Mouse (Mus musculus) kidney, postnatal 4 days (tissue): ENCODE measurements around the gene Nacad.

ENCODE experiments used
- DNase-seq, 2 experiments: peaks; one replicate each; pipeline ENCODE4 v3.0.0; 2021; ENCODE audit warnings: mixed read lengths in 2 of 2

Gene Nacad

GRCm38 (mm10) chr11:6579361-6579760 is 26.5 kb downstream of the Nacad start:
- DNase-seq: no peak

GRCm38 (mm10) chr11:6576151-6576550 is 29.7 kb downstream of the Nacad start:
- no peak for DNase-seq

- DNase-seq: no peak
These were observed 36.5 kb downstream of the Nacad start for GRCm38 (mm10) chr11:6569410-6569777.

DNA sequence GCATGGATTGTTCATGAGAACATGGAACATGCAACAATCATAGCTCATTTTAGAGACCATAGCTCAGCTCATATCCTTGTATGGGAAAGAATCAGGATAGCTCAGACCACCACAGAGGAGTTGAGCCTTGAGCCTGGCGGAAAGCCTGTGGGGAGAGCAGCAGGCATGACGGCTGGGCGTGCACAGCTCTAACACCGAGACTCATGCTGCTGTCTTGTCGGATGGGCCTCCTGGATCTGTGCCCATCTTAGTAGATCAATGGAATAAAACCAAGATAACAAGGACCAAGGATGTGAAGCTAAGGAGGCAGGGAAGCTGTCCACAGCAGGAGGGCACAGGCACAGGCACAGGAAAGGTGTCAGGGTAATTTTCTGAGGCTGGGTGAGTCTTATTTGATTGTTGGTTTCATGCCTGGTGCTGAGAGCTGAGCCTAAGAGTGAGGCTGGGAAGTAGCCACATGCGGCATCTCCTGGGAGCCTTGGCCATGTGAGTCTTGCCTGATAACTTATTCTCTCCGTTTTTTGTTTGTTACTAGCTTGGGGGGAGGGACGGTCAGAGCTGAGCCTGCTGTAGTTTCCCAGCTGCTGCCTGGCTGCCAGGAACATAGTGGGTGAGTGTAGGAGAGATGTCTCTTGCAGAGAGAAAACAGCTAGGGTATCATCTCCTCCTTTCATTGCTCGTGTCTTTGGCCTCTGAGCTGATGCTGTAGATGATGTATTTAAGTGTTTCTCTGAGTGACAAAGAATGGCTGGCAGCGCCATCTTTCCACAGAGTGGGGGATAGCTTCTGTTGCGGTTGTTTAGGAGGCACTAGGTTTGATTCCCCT is 37.1 kb downstream of the Nacad start:
- DNase-seq: peak; percentile 35 to 48

- DNase-seq: no peak
These were observed 37.9 kb downstream of the Nacad start for GRCm38 (mm10) chr11:6567951-6568350.

GRCm38 (mm10) chr11:6566496-6566895 is 39.4 kb downstream of the Nacad start:
- DNase-seq: no peak

GRCm38 (mm10) chr11:6563201-6563600 is 42.7 kb downstream of the Nacad start:
- DNase-seq: no peak

GRCm38 (mm10) chr11:6562359-6562758 is 43.5 kb downstream of the Nacad start:
- peak; percentile 14 to 19 for DNase-seq

- peak; percentile 20 to 39 for DNase-seq
These were observed 44.4 kb downstream of the Nacad start for GRCm38 (mm10) chr11:6561474-6561873.

DNA sequence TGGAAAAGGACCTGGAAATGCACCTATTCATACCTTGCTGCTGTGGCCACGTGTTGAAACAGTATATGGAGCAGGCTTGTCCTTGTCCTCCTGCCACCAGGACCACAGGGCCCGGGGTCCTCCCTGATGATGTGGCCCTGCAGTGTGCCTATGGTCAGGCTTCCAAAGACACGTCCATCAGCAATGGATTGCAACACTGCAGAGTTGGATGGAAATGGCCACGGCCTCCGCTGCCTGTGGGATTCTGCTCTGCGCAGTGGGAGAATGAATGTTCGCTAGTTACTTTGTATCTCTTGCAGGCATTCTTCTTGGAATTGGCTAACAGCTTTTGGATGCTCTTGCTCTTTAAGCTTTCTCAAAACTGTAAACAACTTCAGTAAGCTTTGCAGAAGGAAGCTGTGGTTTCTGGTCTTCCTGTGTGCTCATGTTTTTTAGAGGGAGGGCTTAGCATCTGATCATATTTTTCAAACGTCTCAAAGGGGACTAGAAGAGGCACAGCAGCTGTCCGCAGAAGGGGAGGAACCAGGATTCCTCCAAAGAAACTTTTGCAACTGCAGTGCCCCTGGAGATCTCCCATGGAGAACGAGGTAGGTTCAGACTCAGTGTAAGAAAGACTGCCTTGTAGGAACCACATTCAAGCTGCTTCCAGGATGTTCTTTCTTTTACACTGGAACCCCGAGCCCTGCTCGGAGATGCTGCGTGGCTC is 45.0 kb downstream of the Nacad start:
- DNase-seq: peak; percentile 44 to 57

DNA sequence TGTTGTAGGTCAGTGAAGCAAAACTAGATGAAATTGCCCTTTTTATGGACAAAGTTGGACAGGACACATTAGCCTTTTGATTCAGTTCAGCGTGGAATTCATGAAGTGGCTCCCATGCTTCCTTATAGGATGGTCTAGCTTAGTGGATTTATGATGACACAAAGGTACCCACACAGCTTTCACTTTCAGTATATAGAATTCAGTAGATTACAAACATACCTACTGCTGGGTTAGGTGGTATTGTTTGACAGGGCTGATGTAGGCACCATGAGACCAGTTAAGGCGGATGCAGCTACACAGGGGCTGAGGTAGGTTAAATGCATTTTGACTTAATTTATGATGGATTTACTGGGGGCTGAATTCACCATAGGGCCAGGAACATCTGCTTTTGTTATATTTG is 45.9 kb downstream of the Nacad start:
- no peak for DNase-seq

DNA sequence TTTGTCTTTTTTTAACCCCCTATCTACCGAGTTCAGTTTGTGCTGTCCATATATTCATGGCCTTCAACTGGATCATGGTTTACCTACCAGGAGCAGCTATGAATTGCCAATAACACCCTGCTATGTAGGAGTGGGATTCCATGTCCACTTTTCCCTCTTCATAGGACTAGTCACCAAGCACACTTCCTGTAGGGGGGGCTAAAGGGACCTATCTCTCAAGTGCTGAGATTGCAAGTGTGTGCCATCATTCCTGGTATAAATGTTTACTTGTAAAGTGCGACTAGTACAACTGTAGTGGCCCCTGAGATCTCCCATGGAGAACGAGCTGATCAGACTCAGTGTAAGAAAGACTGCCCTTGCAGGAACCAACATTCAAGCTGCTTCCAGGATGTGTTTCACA is 47.6 kb downstream of the Nacad start:
- no peak for DNase-seq

DNA sequence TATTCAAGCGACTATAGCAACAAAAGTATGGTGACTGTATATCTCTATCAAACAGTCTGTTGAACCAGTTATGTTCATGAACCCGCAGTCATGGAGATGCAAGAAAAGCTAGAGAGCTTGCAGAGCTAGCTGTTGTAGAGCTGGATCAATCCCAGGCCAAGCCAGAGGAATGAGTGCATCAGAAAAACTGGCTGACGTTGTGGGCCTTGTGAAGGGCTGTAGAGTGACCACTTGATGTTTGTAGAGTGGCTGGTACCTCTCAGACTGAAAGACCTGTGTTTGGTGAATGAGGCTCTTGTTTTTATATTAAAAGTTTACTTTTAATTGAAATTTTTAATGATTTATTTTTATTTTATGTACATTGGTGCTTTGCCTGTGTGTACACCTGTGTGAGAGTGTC is 55.7 kb downstream of the Nacad start:
- DNase-seq: no peak

DNA sequence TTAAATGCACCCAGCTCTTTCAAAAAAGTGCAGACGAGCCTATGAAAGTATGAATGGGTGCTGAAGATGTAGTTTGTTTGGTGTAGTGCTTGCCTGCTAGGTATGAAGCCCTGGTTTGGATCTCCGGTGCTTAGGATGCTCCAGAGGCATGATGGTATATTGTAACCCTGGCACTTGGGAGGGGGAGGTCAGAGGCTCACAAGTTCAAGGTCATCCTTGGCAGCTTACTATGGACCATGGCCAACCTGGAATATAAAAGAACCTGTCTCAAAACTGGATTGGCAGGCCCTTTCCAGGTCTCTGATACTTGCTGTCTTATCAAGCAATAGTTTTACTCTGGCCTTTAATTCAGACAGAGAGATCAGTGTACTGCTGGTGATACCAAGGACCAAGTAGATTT is 56.1 kb downstream of the Nacad start:
- no peak for DNase-seq
